Mouse (Mus musculus) adrenal gland, postnatal 36 days (tissue): ENCODE results near the gene Gm5431. TPM values are rescaled to one million over a fixed set of nuclear protein-coding genes. Genes with fewer than 3 reads are reported as not detected.
A peak's percentile ranks its signal among the peaks of the same experiment; 100 is the strongest.
"Not testable (repeated sequence)": the region's sequence is repeated elsewhere in the genome, so short reads cannot be mapped to it uniquely, and the experiment has no call there.

ENCODE experiments used
- DNase-seq, 2 experiments: peaks; one replicate each; pipeline ENCODE4 v3.0.0; 2021; ENCODE audit warnings: mixed read lengths in 1 of 2
- long read RNA-seq, 2 experiments: library from polyadenylated mRNA; stranded (forward); transcript quantifications; one replicate each; pipeline ENCODE4 v2.0.0; 2021; ENCODE audit warnings: borderline sequencing depth in 2 of 2
- total RNA-seq, 2 experiments: library from RNA; stranded (reverse); gene quantifications; 2 replicates each; pipeline ENCODE4 v1.2.3; 2021

Gene Gm5431
- total RNA-seq: 1 to 10 TPM; 2.0 to 2.8 TPM
- long read RNA-seq, experiment 1: 0 reads
- long read RNA-seq, experiment 2: 0 reads

DNA sequence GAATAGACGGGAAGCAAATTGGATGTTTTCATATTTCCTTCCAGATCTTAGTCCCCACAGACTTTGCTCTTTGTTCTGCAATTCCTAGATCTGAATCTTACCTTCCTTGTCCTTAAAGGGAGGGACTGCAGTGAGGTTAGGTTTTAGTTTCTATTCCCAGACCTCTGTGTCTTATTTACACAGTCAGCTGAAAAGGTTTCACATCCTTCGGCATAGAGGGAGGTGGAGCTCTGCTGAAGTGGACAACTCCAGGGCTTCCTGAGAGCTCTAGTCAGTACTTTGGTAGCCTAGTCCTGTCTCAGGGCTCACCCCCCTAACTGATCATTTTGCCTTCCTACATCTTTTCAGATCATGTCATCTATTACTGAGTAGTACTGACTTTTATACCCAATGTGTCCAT, at the start of gene Gm5431:
TSS of gene Gm5431 (minus strand) at position 194 of the 400 bp plus-strand sequence.
- DNase-seq: peak in 1 of 2 experiments; percentile 4

DNA sequence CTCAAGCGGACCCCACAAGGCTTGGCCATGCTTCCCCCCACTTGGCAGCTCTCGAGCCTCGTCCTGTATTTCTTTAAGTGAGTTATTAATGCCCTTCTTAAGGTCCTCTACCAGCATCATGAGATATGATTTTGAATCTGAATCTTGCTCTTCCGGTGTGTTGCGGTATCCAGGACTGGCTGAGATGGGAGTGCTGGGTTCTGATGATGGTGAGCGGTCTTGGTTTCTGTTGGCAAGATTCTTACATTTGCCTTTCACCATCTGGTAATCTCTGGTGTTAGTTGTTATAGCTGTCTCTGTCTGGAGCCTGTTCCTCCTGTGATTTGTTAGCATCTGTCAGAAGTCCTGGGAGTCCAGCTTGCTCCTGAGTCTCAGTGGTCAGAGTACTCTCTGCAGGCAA, 44.1 kb upstream of the Gm5431 start, which contains the start of gene Psme2b:
TSS of gene Psme2b (minus strand) at position 101 of the 400 bp plus-strand sequence.
- not testable (repeated sequence) for DNase-seq

DNA sequence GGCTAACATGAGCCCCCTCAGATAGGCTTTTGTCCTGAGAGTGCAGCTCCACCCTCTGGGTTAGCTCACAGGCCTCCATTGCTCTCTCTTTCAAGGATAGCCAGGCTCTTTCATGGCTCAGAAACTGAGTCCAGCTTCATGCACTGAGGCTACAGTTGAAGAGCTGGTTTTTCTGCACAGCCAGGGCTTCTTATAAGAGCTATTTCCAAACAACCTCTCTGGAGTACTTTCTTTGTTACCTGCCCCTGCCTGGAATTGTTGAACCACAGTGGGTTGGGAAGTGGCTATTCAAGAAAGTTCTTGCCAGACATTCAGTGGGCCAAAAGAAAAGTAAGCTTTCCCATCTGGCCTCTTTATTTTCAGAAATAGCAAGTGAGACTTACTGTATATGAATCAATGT, 37.3 kb upstream of the Gm5431 start:
- not testable (repeated sequence) for DNase-seq

DNA sequence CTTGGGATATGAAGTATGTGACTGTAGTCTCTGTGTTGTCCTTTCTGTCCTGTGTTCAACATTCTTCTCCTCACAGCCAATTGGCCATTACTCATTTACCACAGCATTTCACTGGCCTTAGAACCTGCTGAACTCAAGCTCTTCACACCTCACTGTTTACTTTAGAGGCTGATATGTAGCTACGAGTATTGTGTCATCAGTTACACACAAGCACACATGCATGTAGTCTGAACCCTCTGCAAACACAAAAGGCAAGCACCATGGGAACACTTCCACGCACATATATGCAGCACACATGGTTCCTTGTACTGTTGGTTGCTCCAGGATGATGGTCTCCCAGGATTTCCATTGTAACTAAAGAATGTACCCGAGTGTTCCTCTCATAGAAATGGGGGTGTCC, 33.3 kb upstream of the Gm5431 start:
- DNase-seq: not testable (repeated sequence)

DNA sequence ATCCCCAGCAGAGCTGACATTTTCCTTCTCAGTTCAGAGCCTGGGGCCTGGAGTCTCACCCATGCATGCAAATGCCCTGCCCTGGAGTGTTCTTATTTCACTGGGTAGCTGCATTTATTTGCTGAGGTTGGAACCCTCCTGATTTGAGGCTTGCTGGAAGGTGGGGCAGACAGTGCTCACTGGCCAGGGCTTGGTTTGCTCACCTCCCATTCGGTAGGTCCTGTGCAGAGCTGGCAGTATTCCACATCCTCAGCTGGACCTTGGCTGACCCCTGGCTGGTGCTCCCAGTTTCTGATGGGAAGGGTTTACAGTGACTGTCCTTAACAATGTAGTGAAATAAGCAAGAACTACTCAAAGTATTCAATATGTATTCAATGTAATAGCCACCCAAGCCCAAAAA, 31.9 kb upstream of the Gm5431 start:
- DNase-seq: not testable (repeated sequence)

DNA sequence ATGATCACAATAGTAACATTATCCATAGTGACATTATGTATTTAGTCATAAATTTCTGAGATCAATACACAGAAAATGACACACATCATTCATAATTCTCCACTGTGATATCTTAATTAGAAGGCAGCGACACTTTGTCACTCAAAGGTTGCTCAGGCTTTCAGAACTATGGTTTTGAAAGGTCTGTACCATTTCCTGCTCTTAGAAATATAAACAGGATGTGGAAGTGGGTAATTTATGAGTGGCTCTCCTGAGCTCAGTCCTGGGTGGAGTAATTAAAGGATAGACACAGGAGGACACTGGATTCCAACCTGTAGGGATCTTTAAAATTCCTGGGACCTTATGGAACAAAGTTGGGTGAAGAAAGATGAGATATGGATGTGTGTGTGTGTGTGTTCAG, 31.4 kb upstream of the Gm5431 start:
- not testable (repeated sequence) for DNase-seq

DNA sequence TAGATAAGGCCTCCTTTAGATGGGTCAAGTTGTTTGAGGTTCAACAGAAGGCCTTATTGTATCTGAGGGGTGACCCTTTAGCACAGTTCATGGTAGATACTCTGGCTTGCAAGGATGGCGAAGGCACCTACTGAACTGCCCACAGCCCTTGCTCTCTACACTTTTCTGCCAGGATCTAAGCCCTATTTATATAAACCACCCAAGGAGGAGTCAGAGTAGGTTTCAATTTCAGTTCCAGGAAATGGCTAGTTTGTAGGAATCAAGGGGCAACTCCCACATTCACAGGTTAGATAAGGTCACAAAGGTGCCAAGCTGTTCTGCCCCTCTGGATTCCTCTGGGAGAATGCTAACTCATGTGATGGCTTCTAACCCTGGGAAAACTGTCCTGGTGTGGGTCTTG, 26.1 kb upstream of the Gm5431 start:
- DNase-seq: not testable (repeated sequence)

DNA sequence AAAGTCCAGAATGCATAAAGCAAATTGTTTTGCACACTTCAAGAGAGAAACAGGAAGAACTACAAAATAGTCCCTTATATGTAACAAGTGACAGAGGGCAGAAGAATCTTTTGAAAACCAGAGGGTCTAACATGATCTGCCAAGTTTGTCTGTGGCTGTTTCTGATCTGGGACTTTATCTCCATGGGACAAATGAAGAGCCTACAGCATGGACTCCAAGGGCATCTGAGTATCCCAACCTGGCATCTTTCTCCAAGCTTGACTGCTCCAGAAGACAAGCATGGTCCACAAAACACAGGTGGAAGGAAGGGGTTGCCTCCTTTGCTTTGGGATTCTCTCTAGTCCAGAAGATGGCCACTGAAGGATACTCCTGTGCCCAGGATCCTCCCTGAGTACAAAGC, 24.4 kb upstream of the Gm5431 start:
- not testable (repeated sequence) for DNase-seq

DNA sequence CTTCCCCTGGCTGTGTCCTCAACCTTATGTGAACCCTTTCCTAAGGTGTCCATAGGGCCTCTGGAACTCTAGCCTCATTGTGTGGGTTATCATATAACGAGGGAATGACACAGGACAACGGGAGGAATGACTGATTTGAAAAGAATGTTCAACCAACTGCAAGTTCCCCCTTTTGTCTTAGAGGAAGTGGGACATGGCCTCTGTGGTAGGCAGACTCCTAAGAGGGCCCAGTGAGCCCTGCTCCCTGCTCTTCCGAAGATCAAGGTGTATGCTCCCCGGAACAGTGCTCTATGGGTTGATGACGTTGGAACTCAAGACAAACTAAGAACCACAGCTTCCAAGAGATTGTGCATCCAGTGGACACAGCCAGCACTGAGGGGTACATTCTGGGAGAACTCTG, 21.8 kb upstream of the Gm5431 start:
- DNase-seq: not testable (repeated sequence)

DNA sequence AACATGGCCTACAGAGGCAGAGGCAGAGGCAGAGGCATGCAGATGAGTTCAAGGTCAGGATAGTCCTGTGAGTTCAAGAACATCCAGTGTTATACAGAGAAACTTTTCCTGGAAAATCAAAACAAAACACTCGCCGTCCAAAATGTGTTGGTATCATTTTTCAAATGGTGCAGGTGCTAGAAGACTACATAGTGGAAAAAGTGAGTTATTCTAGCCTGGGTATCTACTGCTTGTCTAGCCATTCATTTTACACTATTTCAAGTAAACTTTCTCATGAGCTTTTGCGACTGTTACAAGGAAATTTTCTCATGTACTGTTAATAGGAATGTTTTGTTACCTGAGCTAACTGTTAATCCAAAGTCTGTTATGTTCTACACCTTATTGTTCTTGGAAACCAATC, 16.4 kb upstream of the Gm5431 start:
- no peak for DNase-seq

DNA sequence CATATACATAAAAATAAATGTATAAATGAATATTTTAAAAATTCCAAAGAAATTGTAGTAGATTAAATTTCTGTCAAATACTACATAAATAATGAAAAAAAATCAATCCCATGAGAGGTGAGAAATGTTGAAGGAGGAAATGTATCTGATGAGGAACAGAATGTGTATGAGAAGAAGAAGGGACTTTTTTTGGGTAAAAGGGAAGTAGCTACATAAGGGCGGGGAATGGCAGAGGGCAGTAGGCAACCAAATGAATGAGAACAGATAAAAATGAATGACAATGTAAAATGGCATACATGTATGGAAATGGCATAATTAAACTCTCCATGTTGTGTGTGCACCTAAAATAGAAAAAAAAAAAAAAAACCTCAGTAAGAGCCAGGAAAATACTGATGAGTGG, 11.6 kb upstream of the Gm5431 start:
- DNase-seq: no peak

DNA sequence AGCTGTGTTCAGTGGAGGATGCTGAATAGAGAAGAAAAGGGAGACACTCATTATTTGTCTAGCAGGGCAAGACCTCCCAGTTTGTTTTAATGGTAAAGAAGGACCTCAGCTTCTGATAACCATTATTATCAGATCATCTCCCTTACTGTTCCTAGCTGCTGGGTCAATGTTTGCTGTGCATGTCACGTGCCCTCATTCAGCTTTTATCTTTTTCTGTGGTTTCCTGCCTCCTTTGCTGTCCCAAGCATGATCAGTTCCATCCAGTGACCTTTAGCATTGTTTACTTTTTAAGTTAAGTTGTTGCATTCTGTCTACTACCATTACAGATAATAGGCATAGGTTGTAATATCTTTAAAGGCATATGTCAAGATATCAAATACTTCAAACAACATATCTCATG, 6.4 kb upstream of the Gm5431 start:
- no peak for DNase-seq

DNA sequence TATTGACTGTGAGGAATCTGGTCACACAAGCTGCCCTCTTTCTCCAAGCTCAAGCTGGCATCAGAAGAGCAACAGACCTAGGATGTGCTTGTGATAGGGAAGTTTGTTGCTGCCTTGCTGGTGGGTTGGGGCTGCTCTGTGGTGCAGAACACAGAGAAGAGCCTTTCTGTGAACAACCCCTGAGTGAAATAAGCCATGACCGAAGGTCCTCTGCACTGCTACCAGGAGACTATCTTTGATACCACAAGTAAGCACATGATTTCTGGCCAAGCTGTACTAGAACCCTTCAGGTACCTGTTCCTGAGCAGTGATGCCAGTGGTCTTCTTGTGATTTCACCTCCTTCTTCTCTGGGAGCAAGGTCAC, 465 bp downstream of the Gm5431 start:
- not testable (repeated sequence) for DNase-seq

DNA sequence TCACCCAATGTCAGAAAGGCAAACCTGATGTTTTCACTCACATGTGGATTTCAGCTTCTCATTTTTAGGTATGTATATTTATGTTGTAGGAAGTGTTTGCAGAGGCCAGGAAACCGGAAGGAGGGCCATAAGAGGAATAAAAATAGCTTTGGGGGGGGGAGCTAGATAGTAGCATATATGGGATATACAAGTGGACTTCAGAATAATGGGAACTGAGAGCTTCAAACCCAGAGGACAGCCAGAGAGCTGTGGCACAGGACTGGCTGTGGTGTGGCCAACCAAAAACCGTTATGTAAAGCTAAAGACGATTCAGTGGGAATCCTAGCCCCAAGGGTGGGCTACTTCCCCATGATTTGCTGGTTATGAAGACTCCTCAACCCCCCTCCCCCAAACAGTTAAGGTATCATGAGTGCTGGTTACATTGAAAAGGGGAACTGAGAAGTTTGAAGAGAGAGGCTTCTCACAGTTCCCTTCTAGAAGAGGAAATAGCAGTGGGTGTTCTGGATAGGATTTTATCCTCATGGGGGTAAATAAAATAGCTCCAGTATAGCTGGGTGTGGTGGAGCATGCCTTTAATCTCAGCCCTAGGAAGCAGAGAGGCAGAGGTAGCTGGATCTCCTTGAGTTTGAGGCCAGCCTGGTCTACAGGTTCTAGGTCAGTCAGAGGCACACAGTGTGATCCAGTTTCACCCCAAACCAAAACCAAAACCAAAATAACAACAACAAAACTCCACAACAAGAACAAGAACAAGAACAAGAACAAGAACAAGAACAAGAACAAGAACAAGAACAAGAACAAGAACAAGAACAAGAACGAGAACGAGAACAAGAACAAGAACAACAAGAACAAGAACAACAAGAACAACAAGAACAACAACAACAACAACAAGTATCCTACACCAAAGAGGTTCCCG, 1.1 kb downstream of the Gm5431 start:
- not testable (repeated sequence) for DNase-seq

DNA sequence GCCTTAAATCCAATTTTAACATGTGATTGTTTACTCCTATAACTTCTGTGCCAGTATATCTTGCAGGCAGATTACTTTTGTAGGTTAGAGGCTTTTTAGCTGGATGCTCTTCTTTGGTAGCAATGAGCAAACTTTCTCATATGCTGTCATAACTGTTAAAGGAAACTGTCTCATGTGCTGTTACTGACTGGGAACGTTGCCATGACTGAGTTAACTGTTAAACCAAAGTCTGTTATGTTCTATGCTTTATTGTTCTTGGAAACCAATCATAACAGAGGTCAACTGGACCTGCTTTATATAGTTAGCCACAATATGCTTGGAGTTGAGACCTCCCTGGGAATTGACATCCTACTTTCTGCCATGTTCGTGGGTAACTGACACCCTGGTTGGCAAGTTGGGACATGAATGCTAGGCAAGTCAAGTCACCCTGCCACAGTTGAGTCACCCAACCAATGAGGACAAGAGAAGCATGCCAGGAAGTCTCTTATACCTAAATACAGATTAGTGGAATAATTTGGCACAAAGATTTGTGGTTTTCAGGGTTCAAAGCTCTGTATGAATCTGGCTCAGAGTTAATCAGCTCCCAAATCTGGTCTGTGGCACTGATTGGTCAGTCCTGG, 3.1 kb downstream of the Gm5431 start:
- DNase-seq: no peak

DNA sequence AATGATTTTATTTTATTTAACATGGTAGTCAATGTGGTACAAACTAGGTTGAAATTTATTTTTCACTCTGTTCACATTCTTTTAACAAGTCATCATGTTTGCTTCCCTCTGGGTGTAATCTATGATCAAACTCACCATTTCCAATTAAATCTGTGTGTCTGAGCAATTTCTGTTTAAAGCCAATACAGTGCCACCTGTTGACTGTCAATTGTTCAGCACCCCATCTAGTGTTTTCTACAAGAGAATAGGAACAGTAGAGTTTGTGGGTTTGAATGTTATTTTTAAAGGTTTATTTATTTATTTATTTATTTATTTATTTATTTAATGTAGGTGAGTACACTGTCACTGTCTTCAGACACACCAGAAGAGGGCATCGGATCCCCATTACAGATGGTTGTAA, 25.3 kb downstream of the Gm5431 start:
- no peak for DNase-seq

DNA sequence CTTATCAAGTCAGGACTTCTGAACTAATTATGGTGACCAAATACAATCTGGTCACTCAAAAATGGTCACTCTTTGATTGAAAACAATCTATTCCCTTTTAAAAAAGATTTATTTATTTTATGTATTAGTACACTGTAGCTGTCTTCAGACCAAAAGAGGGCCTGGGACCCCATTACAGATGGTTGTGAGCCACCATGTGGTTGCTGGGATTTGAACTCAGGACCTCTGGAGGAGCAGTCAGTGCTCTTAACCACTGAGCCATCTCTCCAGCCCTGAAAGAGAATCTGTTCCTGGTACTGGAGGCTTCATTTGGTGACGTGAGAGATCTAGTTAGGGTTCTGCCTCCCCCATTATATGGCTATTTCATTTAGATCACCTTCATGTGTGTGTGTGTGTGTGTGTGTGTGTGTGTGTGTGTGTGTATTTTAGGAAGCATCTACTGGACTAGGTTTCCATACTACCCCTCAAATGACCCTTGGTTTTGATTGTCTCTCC, 26.6 kb downstream of the Gm5431 start:
- DNase-seq: not testable (repeated sequence)

DNA sequence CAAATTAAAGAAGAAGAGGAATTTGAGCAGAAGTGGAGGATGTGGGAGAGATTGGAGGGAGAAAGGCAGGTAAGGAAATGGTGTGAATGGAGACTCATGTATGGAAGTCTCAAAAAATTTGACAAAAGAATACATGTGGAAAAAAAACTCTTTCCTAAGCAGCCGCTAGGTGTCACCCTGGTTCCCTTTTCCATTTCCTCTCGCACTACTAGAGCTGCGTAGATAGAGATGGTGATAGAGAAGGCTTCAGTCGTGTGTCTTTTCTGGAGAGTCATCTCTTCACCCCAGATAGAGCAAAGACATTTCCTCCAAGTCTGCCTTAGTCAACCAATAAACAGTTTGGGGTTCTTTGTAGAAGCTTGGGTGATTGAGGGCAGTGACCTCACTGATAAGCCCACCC, 27.5 kb downstream of the Gm5431 start:
- peak; percentile 51 to 74 for DNase-seq

DNA sequence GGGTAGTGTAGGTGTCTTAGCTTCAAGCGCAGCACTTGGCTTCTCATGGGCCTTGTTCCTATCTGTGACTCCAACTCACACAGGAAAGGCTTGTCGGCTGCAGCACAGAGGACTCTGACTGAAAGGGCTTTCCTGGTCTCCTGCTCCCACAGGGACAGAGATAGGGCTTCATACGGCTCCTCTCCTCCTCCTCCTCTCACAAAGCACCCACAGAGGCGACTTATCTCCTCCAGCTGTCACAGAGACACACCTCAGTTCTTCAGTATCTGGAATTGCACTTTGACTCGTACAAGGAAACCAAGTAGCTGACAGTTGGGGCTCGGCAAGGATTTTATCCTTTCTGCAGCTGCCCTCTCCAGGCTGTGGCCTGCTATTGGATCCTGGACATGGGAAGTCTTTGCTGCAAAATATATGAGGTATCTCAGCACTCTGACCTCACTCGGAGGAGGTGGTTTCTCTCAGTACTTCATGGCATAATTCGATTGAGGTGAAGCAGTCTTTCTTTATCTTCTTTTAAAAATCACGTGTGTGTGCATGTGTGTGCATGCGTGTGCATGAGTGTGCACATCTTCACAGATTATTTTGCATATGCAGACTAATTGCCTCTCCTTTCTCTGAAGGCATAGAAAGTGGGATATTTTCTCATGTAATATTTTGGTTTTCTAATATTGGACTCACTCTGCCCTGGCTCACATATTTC, 28.3 kb downstream of the Gm5431 start:
- DNase-seq: no peak

DNA sequence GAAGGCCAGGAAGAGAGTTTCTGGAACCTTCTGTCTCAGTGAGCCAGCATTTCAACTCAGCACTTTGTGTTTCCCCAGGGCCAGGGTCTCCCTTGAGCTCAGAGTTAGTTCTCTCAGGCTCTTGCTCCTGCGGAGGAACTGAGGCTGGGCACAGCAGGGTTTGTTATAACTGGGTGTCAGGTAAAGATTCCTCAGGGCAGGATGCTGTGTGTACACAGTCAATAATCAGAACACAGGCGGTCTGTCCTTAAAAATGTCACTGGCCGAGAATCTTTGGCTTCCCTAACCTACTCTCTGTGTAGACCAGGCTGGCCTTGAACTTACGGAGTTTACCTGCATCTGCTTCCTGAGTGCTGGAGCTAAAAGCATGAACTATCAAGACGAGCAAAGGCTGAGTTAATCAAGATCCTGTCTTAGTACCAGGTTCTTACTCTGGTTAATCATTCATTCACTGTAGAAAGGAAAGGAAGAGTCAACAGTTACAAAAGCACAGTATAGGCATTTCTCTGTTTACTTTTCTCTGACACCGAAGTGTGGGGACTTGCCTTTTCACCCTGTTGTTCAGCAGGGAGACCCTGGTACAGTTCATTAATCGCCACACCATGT, 29.2 kb downstream of the Gm5431 start:
- DNase-seq: peak in 1 of 2 experiments; percentile 16

DNA sequence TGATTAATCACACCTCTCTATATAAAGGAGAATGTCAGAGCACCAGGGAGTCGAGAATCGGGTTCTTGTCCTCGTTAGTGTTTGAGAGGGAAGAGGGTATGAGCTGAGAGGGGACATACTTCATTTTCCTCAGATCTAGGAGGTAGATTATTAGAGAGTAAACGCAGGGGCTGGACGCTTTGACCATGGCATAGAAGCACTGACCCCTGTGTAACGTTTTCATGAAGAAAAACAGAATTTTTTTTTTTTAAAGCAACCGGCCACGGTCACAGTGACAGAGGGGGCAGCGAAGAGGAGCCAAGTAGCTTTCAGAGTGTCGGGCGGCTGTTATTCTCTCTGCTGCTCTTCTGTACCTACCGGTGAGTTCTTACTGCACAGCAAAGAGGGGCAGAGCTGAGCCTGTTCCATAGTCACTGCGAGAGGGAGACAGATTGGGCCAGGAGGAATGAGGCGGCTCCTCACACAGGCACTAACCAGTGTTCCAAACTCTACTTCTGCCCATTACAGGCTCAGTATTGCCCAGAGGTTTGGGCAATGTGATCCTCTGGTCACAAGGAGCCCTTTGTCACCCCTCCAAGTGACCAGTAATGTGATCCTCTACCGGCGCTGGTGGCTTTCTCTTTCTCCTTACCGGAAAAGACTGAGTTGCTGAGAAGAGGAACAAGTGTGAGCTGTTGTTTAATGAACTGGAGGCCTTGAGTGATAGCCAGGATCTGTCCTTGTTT, 30.0 kb downstream of the Gm5431 start:
- peak; percentile 40 to 60 for DNase-seq
